Mouse (Mus musculus): ENCODE results near the gene Cenpi.
"Not testable (repeated sequence)": the region's sequence is repeated elsewhere in the genome, so short reads cannot be mapped to it uniquely, and the experiment has no call there.

Cenpi gene

GRCm38 (mm10) chrX:134307534-134308274 is at the start of gene Cenpi:
Gene Cenpi, plus strand, starts transcription at chrX:134308084.
- peak; percentile 85 to 88 for DNase-seq

GRCm38 (mm10) chrX:134261191-134261590 is 46.7 kb upstream of the Cenpi start:
- no peak for DNase-seq

- peak in 1 of 2 experiments; percentile 3 for DNase-seq
Observed at GRCm38 (mm10) chrX:134262129-134262528, 45.8 kb upstream of the Cenpi start.

DNA sequence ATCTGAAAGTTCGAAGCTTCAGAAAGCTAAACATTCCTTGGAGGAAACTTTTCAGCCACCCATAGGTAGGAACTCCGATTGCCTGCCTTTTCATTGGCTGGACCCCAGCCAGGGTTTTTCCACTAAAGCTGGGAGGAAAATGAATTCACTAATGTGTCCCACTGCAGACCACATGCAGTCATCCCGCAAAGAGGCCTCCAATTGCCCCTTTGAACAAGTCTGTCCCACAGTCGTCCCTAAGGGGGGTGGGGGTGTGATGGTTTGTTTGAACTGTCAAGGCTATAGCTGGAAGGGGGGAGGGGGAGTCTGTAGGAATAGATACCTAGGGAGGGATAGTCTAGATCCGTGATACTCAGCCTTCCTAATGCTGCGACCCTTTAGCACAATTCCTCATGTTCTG is 32.2 kb upstream of the Cenpi start:
- peak in 1 of 2 experiments; percentile 30 for DNase-seq

GRCm38 (mm10) chrX:134276275-134277160 is 31.4 kb upstream of the Cenpi start, which contains the start of gene Trmt2b:
Gene Trmt2b, minus strand, starts transcription at chrX:134276984.
- peak; percentile 51 to 62 for DNase-seq

DNA sequence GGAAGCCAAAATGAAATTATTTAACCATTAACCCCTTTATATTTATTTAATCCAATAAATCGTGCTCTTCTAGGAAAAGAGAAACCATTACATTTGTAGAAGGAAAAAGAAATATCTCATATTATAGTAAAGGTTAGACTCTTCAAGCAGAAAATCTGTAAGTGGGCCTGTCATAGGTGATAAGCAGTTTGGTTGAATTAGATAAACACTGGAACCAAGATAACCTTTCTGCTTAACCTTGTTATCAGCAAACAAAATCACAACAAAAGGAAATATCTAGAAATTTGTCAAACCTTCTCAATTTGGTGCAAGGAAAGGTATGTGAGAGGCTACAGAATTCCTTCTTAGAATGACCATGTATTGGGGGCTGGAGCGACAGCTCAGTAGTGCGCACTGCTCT is 27.4 kb upstream of the Cenpi start:
- no peak for DNase-seq

- DNase-seq = no peak
Observed at GRCm38 (mm10) chrX:134285102-134285501, 22.8 kb upstream of the Cenpi start.

GRCm38 (mm10) chrX:134285791-134286190 is 22.1 kb upstream of the Cenpi start:
- DNase-seq = no peak

DNA sequence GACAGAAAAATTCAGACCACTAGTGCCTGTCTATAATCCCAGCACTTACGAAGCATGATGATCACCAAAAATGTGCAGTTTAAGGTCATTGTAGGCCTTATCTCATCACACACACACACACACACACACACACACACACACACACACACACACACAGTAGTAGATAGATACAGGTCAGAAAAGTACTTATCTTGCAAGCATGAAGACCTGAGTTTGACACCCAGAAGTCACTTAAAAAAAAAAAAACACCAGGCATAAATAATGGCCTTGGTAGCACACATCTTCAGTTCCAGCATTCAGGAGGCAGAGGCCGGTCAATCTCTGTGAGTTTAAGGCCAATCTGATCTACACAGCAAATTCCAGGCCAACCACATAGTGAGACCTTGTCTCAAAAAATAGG is 20.6 kb upstream of the Cenpi start:
- DNase-seq = no peak

- peak; percentile 76 to 84 for DNase-seq
Observed at GRCm38 (mm10) chrX:134296301-134296700, 11.6 kb upstream of the Cenpi start.

- DNase-seq = peak; percentile 59 to 79
Observed at GRCm38 (mm10) chrX:134296737-134297136, 11.1 kb upstream of the Cenpi start.

DNA sequence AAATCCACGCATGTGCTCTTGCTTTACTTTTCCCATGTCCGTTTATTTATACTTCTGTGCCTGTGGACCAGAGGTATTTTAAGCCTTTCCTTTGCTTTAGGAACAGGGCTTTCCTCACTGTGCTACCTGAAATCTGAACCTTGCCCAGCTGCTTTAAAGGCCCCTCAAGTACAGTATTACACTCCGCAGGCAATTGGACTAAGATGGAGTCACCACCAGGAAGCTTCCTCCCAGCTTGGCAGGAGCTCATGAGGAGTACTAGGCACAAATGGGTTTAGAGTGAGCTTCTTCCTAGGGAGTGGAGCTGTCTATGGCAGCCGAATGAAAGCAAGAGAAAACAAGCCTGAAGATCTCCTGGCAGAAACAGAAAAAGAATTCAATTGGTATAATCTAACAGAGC is 10.7 kb upstream of the Cenpi start:
- peak; percentile 41 to 51 for DNase-seq

GRCm38 (mm10) chrX:134300219-134300618 is 7.7 kb upstream of the Cenpi start:
- DNase-seq = no peak

GRCm38 (mm10) chrX:134303287-134303686 is 4.6 kb upstream of the Cenpi start:
- no peak for DNase-seq

DNA sequence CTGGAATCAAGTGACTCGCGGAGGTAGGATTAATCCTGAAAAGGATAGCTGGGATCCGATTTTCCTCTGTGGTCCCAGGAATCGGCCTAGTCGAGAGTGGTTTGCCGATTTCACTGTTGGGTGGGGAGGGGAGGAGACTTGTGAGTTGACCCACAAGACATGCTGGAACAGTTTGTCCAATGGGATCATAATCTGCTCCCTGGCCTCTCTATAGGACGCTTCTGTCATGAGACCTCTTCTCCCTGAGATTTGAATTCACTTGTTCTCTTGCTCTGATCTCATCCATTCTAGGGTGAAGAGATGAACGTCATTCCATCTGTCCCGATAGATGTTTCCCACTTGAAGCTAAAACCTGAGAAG is 371 bp downstream of the Cenpi start:
- DNase-seq = no peak

DNA sequence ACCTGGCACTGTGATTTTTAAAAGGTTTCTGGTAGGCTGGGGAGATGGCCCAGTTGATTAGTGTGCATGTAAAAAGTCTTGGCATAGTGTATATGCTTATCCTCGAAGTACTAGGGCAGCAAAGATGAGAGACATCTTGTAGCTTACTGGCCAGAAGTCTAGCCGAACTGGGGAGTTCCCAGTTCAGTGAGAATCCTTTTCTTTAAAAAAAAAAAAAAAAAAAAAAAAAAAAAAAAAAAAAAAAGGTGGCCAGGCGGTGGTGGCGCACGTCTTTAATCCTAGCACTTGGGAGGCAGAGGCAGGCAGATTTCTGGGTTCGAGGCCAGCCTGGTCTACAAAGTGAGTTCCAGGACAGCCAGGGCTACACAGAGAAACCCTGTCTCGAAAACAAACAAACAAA is 3.3 kb downstream of the Cenpi start:
- DNase-seq = not testable (repeated sequence)

- peak; percentile 38 to 61 for DNase-seq
Observed at GRCm38 (mm10) chrX:134319153-134319932, 11.5 kb downstream of the Cenpi start.

DNA sequence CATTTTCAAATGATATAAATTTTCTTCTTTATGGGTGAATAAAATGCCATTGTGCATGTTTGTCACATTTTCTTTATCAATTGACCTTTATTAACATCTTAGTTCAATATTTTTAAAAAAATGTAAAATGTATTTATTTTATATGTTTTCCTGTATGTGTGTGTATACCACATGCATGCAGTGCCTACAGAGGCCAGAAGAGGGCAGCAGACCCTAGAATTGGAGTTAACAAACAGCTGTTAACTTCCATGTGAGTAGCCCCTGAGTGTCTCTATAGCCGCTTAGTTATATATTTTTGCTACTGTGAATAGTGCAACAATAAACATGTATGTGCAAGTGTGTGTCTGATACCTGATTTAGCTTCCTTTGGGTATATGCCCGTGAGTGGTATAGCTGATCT is 25.4 kb downstream of the Cenpi start:
- DNase-seq = peak; percentile 28 to 52

DNA sequence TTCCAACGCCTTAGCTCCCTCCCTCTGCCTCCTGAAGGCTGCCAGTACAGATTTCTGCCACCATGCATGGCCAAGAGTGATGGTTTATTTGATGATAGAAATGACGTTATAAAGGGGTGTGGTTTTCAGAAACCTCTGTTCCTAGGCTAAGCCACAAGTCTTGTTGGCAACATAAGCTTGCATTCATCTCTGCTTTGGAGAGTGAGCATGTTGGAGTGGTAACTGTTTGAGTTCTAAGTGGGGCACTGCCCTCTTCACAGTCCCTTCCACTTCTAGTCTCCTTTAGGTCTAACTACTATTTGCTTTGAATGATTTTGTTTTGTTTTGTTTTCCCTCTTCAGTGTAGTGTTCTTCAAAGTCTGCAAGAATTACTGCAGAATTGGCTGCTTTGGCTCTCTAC is 34.9 kb downstream of the Cenpi start:
- no peak for DNase-seq

DNA sequence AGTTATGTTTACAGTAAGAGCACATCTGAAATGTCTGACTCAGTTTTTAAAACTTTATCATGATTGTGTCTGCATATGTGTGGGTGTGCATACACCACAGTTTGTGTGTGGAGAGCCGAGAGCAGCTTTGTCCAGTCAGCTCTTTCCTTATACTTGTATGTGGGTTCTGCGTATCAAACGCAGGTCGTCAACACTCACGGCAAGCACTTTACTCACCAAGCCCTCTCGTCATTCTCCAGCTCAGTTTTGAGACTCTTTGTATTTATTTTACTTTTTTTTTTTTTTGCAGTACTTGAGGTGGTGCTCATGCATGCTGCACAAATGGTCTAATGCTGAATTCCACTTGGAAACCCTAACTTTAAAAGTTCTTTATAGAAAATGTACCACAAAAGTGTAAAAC is 42.3 kb downstream of the Cenpi start:
- DNase-seq = no peak

DNA sequence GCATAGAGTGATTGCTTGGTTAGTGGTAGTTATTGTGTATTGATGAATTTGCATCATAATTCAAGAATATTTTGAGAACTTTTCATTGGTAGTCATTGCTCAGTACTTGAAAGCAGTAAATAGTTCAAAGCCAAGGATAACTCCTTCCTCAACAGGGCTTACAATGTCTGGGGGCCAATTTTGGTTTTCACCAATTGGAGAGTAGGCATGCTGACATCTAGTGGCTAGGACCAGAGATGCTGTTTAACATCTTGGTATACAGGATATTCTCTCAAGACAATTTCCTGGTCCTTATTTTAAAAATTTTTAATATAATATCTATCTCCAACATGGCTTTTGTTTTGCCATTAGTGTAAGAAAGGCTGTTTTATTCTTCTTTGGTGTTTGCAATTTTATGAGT is 46.0 kb downstream of the Cenpi start:
- peak; percentile 7 to 13 for DNase-seq

DNA sequence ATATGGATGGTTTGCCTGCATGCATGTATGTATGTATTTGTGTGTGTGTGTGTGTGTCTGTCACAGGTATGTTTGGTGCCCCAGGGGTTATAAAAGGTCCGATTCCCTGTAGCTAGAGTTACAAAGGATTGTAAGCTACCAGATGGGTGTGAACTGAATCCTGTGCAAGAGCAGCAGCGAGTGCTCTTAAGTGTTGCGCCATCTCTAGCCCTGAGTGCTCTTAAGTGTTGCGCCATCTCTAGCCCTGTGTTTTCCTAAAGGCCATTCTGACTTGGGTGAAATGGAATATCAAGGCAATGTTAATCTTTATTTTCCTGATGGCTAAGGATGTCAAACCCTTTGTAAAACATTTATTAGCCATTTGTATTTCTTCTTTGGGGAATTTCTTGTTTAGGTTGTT is 51.5 kb downstream of the Cenpi start:
- no peak for DNase-seq

- DNase-seq = no peak
Observed at GRCm38 (mm10) chrX:134362156-134362555, 54.3 kb downstream of the Cenpi start.

Measured in cerebellum, postnatal 14 days (tissue).